Mouse (Mus musculus): ENCODE data around the gene Sppl2c.
A peak's percentile ranks its signal among the peaks of the same experiment; 100 is the strongest.
"Not testable (repeated sequence)": the region's sequence is repeated elsewhere in the genome, so short reads cannot be mapped to it uniquely, and the experiment has no call there.

The Sppl2c gene

GRCm38 (mm10) chr11:104195791-104196190, 9.7 kb downstream of the Sppl2c start:
- DNase-seq (ENCODE audit: low spot score in 2 of 2), result peak; percentile 59 to 85

GRCm38 (mm10) chr11:104197861-104198260, 11.7 kb downstream of the Sppl2c start:
- DNase-seq (ENCODE audit: low spot score in 2 of 2), result no peak

- DNase-seq (ENCODE audit: low spot score in 2 of 2), result no peak
These were observed 17.1 kb downstream of the Sppl2c start for GRCm38 (mm10) chr11:104203271-104203670.

GRCm38 (mm10) chr11:104206573-104206972, 20.4 kb downstream of the Sppl2c start:
- no peak for DNase-seq (ENCODE audit: low spot score in 2 of 2)

- DNase-seq (ENCODE audit: low spot score in 2 of 2), result no peak
These were observed 22.9 kb downstream of the Sppl2c start for GRCm38 (mm10) chr11:104209041-104209440.

- no peak for DNase-seq (ENCODE audit: low spot score in 2 of 2)
These were observed 25.1 kb downstream of the Sppl2c start for GRCm38 (mm10) chr11:104211251-104211650.

- DNase-seq (ENCODE audit: low spot score in 2 of 2), result not testable (repeated sequence)
These were observed 28.0 kb downstream of the Sppl2c start for GRCm38 (mm10) chr11:104214128-104214527.

- no peak for DNase-seq (ENCODE audit: low spot score in 2 of 2)
These were observed 31.9 kb downstream of the Sppl2c start for GRCm38 (mm10) chr11:104218075-104218474.

GRCm38 (mm10) chr11:104220291-104220690, 34.2 kb downstream of the Sppl2c start:
- DNase-seq (ENCODE audit: low spot score in 2 of 2), result no peak

- no peak for DNase-seq (ENCODE audit: low spot score in 2 of 2)
These were observed 35.6 kb downstream of the Sppl2c start for GRCm38 (mm10) chr11:104221751-104222150.

GRCm38 (mm10) chr11:104223301-104223700, 37.2 kb downstream of the Sppl2c start:
- no peak for DNase-seq (ENCODE audit: low spot score in 2 of 2)

- no peak for DNase-seq (ENCODE audit: low spot score in 2 of 2)
These were observed 43.3 kb downstream of the Sppl2c start for GRCm38 (mm10) chr11:104229391-104229790.

GRCm38 (mm10) chr11:104230066-104230778, 44.1 kb downstream of the Sppl2c start:
- DNase-seq (ENCODE audit: low spot score in 2 of 2), result no peak

- peak; percentile 60 to 87 for DNase-seq (ENCODE audit: low spot score in 2 of 2)
These were observed 45.1 kb downstream of the Sppl2c start, which contains the start of gene Mapt for GRCm38 (mm10) chr11:104231041-104231911. Mapt (plus strand) TSS chr11:104231390.

- no peak for DNase-seq (ENCODE audit: low spot score in 2 of 2)
These were observed 46.3 kb downstream of the Sppl2c start for GRCm38 (mm10) chr11:104232141-104233061.

- no peak for DNase-seq (ENCODE audit: low spot score in 2 of 2)
These were observed 47.0 kb downstream of the Sppl2c start for GRCm38 (mm10) chr11:104233101-104233500.

- DNase-seq (ENCODE audit: low spot score in 2 of 2), result no peak
These were observed 47.6 kb downstream of the Sppl2c start for GRCm38 (mm10) chr11:104233574-104234206.

GRCm38 (mm10) chr11:104234680-104235079, 48.6 kb downstream of the Sppl2c start:
- DNase-seq (ENCODE audit: low spot score in 2 of 2), result no peak

- no peak for DNase-seq (ENCODE audit: low spot score in 2 of 2)
These were observed 49.8 kb downstream of the Sppl2c start for GRCm38 (mm10) chr11:104235881-104236280.

GRCm38 (mm10) chr11:104237226-104237625, 51.1 kb downstream of the Sppl2c start:
- no peak for DNase-seq (ENCODE audit: low spot score in 2 of 2)

All from spleen, postnatal 4 days (tissue).